In genomic region chrX:159837379-159837778, GRCm38 (mm10) we compare ENCODE assay signal across 9 mouse cellular contexts.
DNase-seq lines count a peak whose midpoint lies in the region; ATAC-seq and TF ChIP-seq lines count a peak whose summit lies in the region.
"Had no signal": no experiment of that assay in that cellular context is flagged by ENCODE, and none has a peak within 500 bp of the region (broad histone marks: within the 10 kb centered on the region; RNA-seq: fewer than 3 reads in every experiment).

No protein-coding gene starts in this region.

- no peak for ATAC-seq in midbrain, embryonic 16.5 days

- no peak for TF ChIP-seq CTCF in C2C12 (IDR thresholded peaks at IDR 0.05; ENCODE audit: control insufficient read depth, insufficient read depth, insufficient read length)

- no peaks in the 10 kb centered on the region for H3K9me3 ChIP-seq in midbrain, embryonic 16.5 days (replicated peaks; ENCODE audit: control insufficient read depth, low read length, poor library complexity, severe bottlenecking)

- H3K4me1 ChIP-seq in midbrain, embryonic 16.5 days (ENCODE audit: control insufficient read depth, insufficient read depth, low read length): no peaks in the 10 kb centered on the region

- WGBS in midbrain, embryonic 16.5 days: 70% methylated on average over 1 of the region's 1 CpGs

- H3K9ac ChIP-seq in midbrain, embryonic 16.5 days (ENCODE audit: low read depth, low read length): no peak overlapping the region
- H3K9ac ChIP-seq: lung, embryonic 14.5 days had no signal

- H3K4me3 ChIP-seq in C2C12 (ENCODE audit: insufficient read depth, poor library complexity, severe bottlenecking): no peak overlapping the region
- H3K4me3 ChIP-seq in midbrain, embryonic 16.5 days (ENCODE audit: low read depth, low read length): no peak overlapping the region

- H3K27ac ChIP-seq in midbrain, embryonic 16.5 days (ENCODE audit: low read length): no peak overlapping the region

- peaks cover 9% of the 10 kb centered on the region for H3K79me3 ChIP-seq in C2C12 (ENCODE audit: low read depth)

- no peaks in the 10 kb centered on the region for H3K27me3 ChIP-seq in C2C12 (ENCODE audit: control insufficient read depth, insufficient read depth, insufficient read length)
- H3K27me3 ChIP-seq in midbrain, embryonic 16.5 days (ENCODE audit: control insufficient read depth, insufficient read depth, low read depth, low read length): no peaks in the 10 kb centered on the region; the same call in 1 of the 2 replicates

- intact Hi-C loops in heart, postnatal 25 days (cut with DNase I): no loop called here

- H3K4me2 ChIP-seq in midbrain, embryonic 16.5 days (ENCODE audit: low read length): no peak overlapping the region
- H3K4me2 ChIP-seq: lung, embryonic 14.5 days had no signal

- no peak overlapping the region for H3ac ChIP-seq in C2C12 (ENCODE audit: control insufficient read depth, insufficient read length, low read depth)

- H3K36me3 ChIP-seq in C2C12 (ENCODE audit: control insufficient read depth, insufficient read depth): no peaks in the 10 kb centered on the region
- no peaks in the 10 kb centered on the region for H3K36me3 ChIP-seq in midbrain, embryonic 16.5 days (ENCODE audit: control insufficient read depth, insufficient read depth, low read length)

- peaks cover 16% of the 10 kb centered on the region for H3K79me2 ChIP-seq in C2C12 (ENCODE audit: control insufficient read depth, insufficient read depth)

- peak; percentile 7 for DNase-seq in heart, adult 8-10 months (ENCODE audit: low spot score)
- DNase-seq in heart, postnatal 25 days (ENCODE audit: low spot score): no peak
- peak; percentile 63 for DNase-seq in cerebellum, adult 11-12 months
- peak; percentile 43 to 50 for DNase-seq in layer of hippocampus, postnatal 36 days
- no peak for DNase-seq in kidney, adult 18-20 months
- DNase-seq in urinary bladder, postnatal 4 days (ENCODE audit: low spot score in 2 of 2): no peak
- DNase-seq: lung, embryonic 14.5 days had no signal

TF ChIP-seq in C2C12, 6 proteins besides CTCF, POLR2A, EP300 and RAD21:
- TF ChIP-seq MAX (IDR thresholded peaks at IDR 0.05) (peak; percentile 31), CEBPB (IDR thresholded peaks at IDR 0.05; ENCODE audit: low read depth) (no peak), MYOD1 (IDR thresholded peaks at IDR 0.05; ENCODE audit: control insufficient read depth, insufficient read length, low read depth) (peak; percentile 6)

Comparison
In these comparisons a context has a peak if more than half of its experiments do, and no peak if none do; other contexts are left out.
1. DNase-seq: peak in heart, adult 8-10 months (single experiment), cerebellum, adult 11-12 months (single experiment) and layer of hippocampus, postnatal 36 days (2 of 2); none in heart, postnatal 25 days (single experiment), kidney, adult 18-20 months (single experiment) and urinary bladder, postnatal 4 days (0 of 2).